Mouse (Mus musculus): Measurements from ENCODE around the gene Ccdc50. TPM values are rescaled to one million over a fixed set of nuclear protein-coding genes. Genes with fewer than 3 reads are reported as not detected.

Gene Ccdc50
- 15.6 TPM for polyA plus RNA-seq (2014; fragmentation: Illumina TruSeq; extraction: RNeasy Lipid Tissue Mini Kit (QIAGEN cat#74804); ENCODE audit: insufficient read depth, low read depth, low replicate concordance)

DNA sequence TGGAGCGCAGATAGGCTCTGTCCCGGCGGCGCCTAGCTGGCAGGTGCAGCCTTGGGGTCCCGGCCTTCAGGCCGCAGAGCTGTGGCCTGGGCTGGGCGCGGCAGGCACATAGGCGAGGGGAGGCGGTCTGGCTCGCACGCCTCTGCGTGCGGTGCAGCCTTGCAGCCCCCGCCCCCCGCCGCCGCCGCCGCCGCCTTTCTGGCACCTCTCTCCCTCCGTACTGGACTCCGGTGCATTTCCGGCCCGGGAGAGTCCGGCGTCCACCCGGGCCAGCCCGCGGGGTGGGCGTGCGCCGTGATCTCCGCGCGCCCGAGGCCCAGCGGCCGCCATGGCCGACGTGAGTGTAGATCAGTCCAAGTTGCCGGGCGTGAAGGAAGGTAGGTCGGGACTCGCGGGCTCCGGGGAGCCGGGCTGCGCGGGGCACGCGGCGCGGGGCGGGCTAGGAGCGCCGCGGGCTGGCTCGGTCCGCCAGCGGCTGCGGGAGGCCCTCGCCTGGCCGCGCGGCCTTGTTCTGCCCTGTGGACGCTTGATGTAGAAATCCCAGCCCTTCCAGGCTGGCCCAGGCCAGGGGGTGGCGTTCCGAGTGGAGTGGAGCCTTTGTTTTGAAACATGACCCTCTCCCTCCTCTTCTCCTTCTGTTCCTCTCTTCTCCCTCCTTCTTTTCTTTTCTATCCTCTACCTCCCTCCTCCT is at the start of gene Ccdc50:
Ccdc50 (plus strand) TSS at position 109 of the 691 bp plus-strand sequence.

DNA sequence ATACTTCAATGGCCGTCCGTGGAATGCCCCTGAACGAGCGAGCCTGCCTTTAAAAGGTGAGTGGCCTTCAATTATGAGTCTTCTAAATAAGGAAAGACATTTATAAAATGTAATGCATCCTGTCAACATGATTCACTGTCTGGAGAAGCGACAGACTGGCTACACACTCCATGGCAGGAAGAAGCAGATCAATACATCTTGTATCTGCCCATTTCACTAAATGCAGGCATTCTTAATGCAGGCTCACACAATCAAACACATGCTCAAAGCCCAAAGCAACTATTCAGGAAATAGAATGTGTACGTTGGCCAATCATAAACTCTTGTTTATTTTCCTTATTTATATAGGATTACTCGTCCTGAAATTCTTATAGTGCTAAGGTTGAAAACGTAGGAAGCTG is 18.5 kb upstream of the Ccdc50 start, which contains the start of gene Uts2b:
Uts2b (minus strand) TSS at position 49 of the 400 bp plus-strand sequence.

Other genes starting within 250 kb of the Ccdc50 start
- not detected for gene Ostn, start 81.4 kb upstream of the Ccdc50 start, polyA plus RNA-seq (2014; fragmentation: Illumina TruSeq; extraction: RNeasy Lipid Tissue Mini Kit (QIAGEN cat#74804); ENCODE audit: insufficient read depth, low read depth, low replicate concordance)
- gene Uts2b, start 18.6 kb upstream of the Ccdc50 start, polyA plus RNA-seq (2014; fragmentation: Illumina TruSeq; extraction: RNeasy Lipid Tissue Mini Kit (QIAGEN cat#74804); ENCODE audit: insufficient read depth, low read depth, low replicate concordance) = not detected

Data from lung, adult 10 weeks (tissue).